Mouse (Mus musculus): Measurements from ENCODE around the gene Plet1.

DNA sequence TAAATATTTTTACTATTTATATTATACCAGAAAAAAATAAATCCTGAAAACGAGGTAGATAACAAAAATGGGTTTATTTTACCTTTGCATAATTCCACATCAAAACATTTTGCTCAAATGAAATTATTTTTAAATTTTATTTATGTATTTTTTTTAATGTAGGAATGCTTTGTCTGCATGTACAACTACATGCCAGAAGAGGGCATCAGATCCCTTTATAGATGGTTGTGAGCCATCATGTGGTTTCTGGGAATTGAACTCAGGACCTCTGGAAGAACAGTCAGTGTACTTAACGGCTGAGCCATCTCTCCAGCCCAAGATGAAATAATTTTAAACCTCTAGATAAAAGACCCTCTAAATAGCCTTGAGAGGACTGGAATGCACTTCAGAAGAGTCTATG, 27.2 kb downstream of the Plet1 start:
- TF ChIP-seq POLR2A (IDR thresholded peaks at IDR 0.05; ENCODE audit: low read depth, low read length) = no peak
- TF ChIP-seq CTCF (IDR thresholded peaks at IDR 0.05; ENCODE audit: extremely low read depth, insufficient read length, insufficient replicate concordance, low read depth, low read length) = no peak

Data from small intestine, adult 2 months (tissue).